Mouse (Mus musculus) G1E (cell line): ENCODE measurements around the gene Arhgap24.

Experiments
- CTCF ChIP-seq: IDR thresholded peaks from 2 replicates; pipeline ENCODE4 v1.5.1; 2012; ENCODE audit warnings: low read depth, low read length, inconsistent platforms, mixed read lengths
- GATA1 ChIP-seq: IDR thresholded peaks from 2 replicates; pipeline ENCODE4 v1.6.1; 2012; ENCODE audit warnings: borderline replicate concordance, low read length, inconsistent platforms, mixed read lengths
- TAL1 ChIP-seq: conservative IDR thresholded peaks from 2 replicates; pipeline ENCODE4 v1.6.1; 2012; ENCODE audit warnings: low read depth, low read length, inconsistent platforms, mixed read lengths

GRCm38 (mm10) chr5:102629362-102629771 is 148.2 kb downstream of the Arhgap24 start:
- TF ChIP-seq CTCF, result no peak
- TF ChIP-seq TAL1, result no peak
- TF ChIP-seq GATA1, result no peak
